Mouse (Mus musculus): Measurements from ENCODE around the gene Zfp30. TPM values are rescaled to one million over a fixed set of nuclear protein-coding genes. Genes with fewer than 3 reads are reported as not detected.

The Zfp30 gene
- total and polyA plus RNA-seq, 3 experiments: 1.4 to 2.7 TPM; not detected in 1

GRCm38 (mm10) chr7:29812244-29812643 is 28.4 kb downstream of the Zfp30 start:
- peaks cover 0 to 6% of the 10 kb centered on the region in 2 experiments; a peak in 2 of 4 replicates for H3K4me1 ChIP-seq (ENCODE audit: control insufficient read depth in 1 of 2, insufficient read depth in 2 of 2, low read length in 2 of 2)
- H3K27ac ChIP-seq (ENCODE audit: control insufficient read depth, low read depth, low read length): no peak overlapping the region
- no peaks in the 10 kb centered on the region for H3K27me3 ChIP-seq (ENCODE audit: control insufficient read depth in 1 of 2, insufficient read depth in 2 of 2, low read length in 2 of 2)
- H3K36me3 ChIP-seq (ENCODE audit: control insufficient read depth in 1 of 2, insufficient read depth in 2 of 2, low read length in 2 of 2): peaks cover 0 to 3% of the 10 kb centered on the region in 2 experiments; a peak in 2 of 4 replicates
- no peak for DNase-seq (ENCODE audit: low read depth, low spot score)
- TF ChIP-seq EP300 (IDR thresholded peaks at IDR 0.05; ENCODE audit: low read depth in 1 of 2, low read length in 2 of 2): no peak
- no peak for TF ChIP-seq NELFE (IDR thresholded peaks at IDR 0.05; ENCODE audit: low read depth, low read length)
- no peak for TF ChIP-seq ZKSCAN1 (IDR thresholded peaks at IDR 0.05; ENCODE audit: low read depth, low read length)
- no peak for TF ChIP-seq ZMIZ1 (IDR thresholded peaks at IDR 0.05; ENCODE audit: low read depth, low read length)
- no peak for TF ChIP-seq HCFC1 (IDR thresholded peaks at IDR 0.05; ENCODE audit: low read depth, low read length)
- no peak for TF ChIP-seq TBP (IDR thresholded peaks at IDR 0.05; ENCODE audit: low read depth, low read length)
- no peak for TF ChIP-seq ELF1 (IDR thresholded peaks at IDR 0.05; ENCODE audit: low read depth, low read length)
- TF ChIP-seq POLR2AphosphoS2 (IDR thresholded peaks at IDR 0.05; ENCODE audit: low read length): no peak
- no peak for TF ChIP-seq KAT2A (conservative IDR thresholded peaks at IDR 0.05; ENCODE audit: low read depth, low read length)
- TF ChIP-seq POLR2A (IDR thresholded peaks at IDR 0.05; ENCODE audit: control insufficient read depth in 1 of 2, insufficient read depth in 1 of 2, low read depth in 1 of 2, low read length in 2 of 2, poor library complexity in 1 of 2): no peak
- TF ChIP-seq MAX (IDR thresholded peaks at IDR 0.05; ENCODE audit: low read length): no peak
- no peak for TF ChIP-seq NRF1 (IDR thresholded peaks at IDR 0.05; ENCODE audit: insufficient read depth, low read depth, low read length, poor library complexity, severe bottlenecking)
- TF ChIP-seq POLR2AphosphoS5 (IDR thresholded peaks at IDR 0.05; ENCODE audit: borderline replicate concordance, low read depth, low read length): no peak
- TF ChIP-seq MEF2A (IDR thresholded peaks at IDR 0.05; ENCODE audit: extremely low read depth, insufficient replicate concordance, low read depth, low read length, poor library complexity, severe bottlenecking): no peak
- no peak for TF ChIP-seq SMC3 (IDR thresholded peaks at IDR 0.05; ENCODE audit: low read depth, low read length)
- no peak for TF ChIP-seq MXI1 (IDR thresholded peaks at IDR 0.05; ENCODE audit: low read depth, low read length)
- no peak for TF ChIP-seq E2F4 (IDR thresholded peaks at IDR 0.05; ENCODE audit: borderline replicate concordance, low read depth, low read length)
- no peak for TF ChIP-seq ETS1 (IDR thresholded peaks at IDR 0.05; ENCODE audit: low read depth, low read length)
- TF ChIP-seq CTCF (IDR thresholded peaks at IDR 0.05 in 2 of 3, conservative IDR thresholded peaks at IDR 0.05 in 1 of 3; ENCODE audit: control insufficient read depth in 1 of 3, insufficient read depth in 1 of 3, low read depth in 2 of 3, low read length in 3 of 3, poor library complexity in 1 of 3, severe bottlenecking in 1 of 3): no peak
- H3K79me2 ChIP-seq (ENCODE audit: control insufficient read depth, insufficient read depth, low read length, poor library complexity): 0 out of 2 replicates have a peak, but pooled peaks cover 2% of the 10 kb centered on the region
- H3K9me3 ChIP-seq (replicated peaks; ENCODE audit: insufficient read depth, low read length): no peaks in the 10 kb centered on the region
- no peak overlapping the region for H3K9ac ChIP-seq (ENCODE audit: control insufficient read depth, low read depth, low read length, poor library complexity, severe bottlenecking)
- H3K4me3 ChIP-seq (ENCODE audit: control insufficient read depth in 1 of 2, insufficient read depth in 1 of 2, low read depth in 2 of 2, low read length in 2 of 2): no peak overlapping the region

GRCm38 (mm10) chr7:29814381-29814780 is 30.6 kb downstream of the Zfp30 start:
- no peak overlapping the region for H3K9ac ChIP-seq (ENCODE audit: control insufficient read depth, low read depth, low read length, poor library complexity, severe bottlenecking)
- peaks cover 0 to 5% of the 10 kb centered on the region in 2 experiments; a peak in 2 of 4 replicates for H3K36me3 ChIP-seq (ENCODE audit: control insufficient read depth in 1 of 2, insufficient read depth in 2 of 2, low read length in 2 of 2)
- peaks cover 2 to 6% of the 10 kb centered on the region in 2 experiments; a peak in 3 of 4 replicates for H3K4me1 ChIP-seq (ENCODE audit: control insufficient read depth in 1 of 2, insufficient read depth in 2 of 2, low read length in 2 of 2)
- H3K27ac ChIP-seq (ENCODE audit: control insufficient read depth, low read depth, low read length): no peak overlapping the region
- no peak for DNase-seq (ENCODE audit: low read depth, low spot score)
- no peak for TF ChIP-seq MEF2A (IDR thresholded peaks at IDR 0.05; ENCODE audit: extremely low read depth, insufficient replicate concordance, low read depth, low read length, poor library complexity, severe bottlenecking)
- no peak for TF ChIP-seq POLR2AphosphoS2 (IDR thresholded peaks at IDR 0.05; ENCODE audit: low read length)
- TF ChIP-seq SIN3A (IDR thresholded peaks at IDR 0.05; ENCODE audit: low read length): no peak
- TF ChIP-seq USF1 (IDR thresholded peaks at IDR 0.05; ENCODE audit: low read depth, low read length): no peak
- TF ChIP-seq UBTF (IDR thresholded peaks at IDR 0.05; ENCODE audit: borderline replicate concordance, insufficient read depth, low read depth, low read length): no peak
- no peak for TF ChIP-seq JUND (IDR thresholded peaks at IDR 0.05; ENCODE audit: low read depth, low read length)
- no peak for TF ChIP-seq MYB (IDR thresholded peaks at IDR 0.05; ENCODE audit: low read depth, low read length)
- TF ChIP-seq CHD1 (IDR thresholded peaks at IDR 0.05; ENCODE audit: low read depth, low read length): no peak
- no peak for TF ChIP-seq ETS1 (IDR thresholded peaks at IDR 0.05; ENCODE audit: low read depth, low read length)
- no peak for TF ChIP-seq SMC3 (IDR thresholded peaks at IDR 0.05; ENCODE audit: low read depth, low read length)
- TF ChIP-seq ELF1 (IDR thresholded peaks at IDR 0.05; ENCODE audit: low read depth, low read length): no peak
- TF ChIP-seq MAX (IDR thresholded peaks at IDR 0.05; ENCODE audit: low read length): no peak
- TF ChIP-seq TCF12 (IDR thresholded peaks at IDR 0.05; ENCODE audit: low read depth, low read length): no peak
- no peak for TF ChIP-seq ZKSCAN1 (IDR thresholded peaks at IDR 0.05; ENCODE audit: low read depth, low read length)
- TF ChIP-seq MAFK (IDR thresholded peaks at IDR 0.05; ENCODE audit: borderline replicate concordance, low read depth, low read length): no peak
- 0 out of 2 replicates have a peak, but pooled peaks cover 2% of the 10 kb centered on the region for H3K79me2 ChIP-seq (ENCODE audit: control insufficient read depth, insufficient read depth, low read length, poor library complexity)
- no peak overlapping the region for H3K4me3 ChIP-seq (ENCODE audit: control insufficient read depth in 1 of 2, insufficient read depth in 1 of 2, low read depth in 2 of 2, low read length in 2 of 2)
- no peaks in the 10 kb centered on the region for H3K9me3 ChIP-seq (replicated peaks; ENCODE audit: insufficient read depth, low read length)
- no peaks in the 10 kb centered on the region for H3K27me3 ChIP-seq (ENCODE audit: control insufficient read depth in 1 of 2, insufficient read depth in 2 of 2, low read length in 2 of 2)
